ENCODE assay signal across 10 mouse cellular contexts in the genomic region with DNA sequence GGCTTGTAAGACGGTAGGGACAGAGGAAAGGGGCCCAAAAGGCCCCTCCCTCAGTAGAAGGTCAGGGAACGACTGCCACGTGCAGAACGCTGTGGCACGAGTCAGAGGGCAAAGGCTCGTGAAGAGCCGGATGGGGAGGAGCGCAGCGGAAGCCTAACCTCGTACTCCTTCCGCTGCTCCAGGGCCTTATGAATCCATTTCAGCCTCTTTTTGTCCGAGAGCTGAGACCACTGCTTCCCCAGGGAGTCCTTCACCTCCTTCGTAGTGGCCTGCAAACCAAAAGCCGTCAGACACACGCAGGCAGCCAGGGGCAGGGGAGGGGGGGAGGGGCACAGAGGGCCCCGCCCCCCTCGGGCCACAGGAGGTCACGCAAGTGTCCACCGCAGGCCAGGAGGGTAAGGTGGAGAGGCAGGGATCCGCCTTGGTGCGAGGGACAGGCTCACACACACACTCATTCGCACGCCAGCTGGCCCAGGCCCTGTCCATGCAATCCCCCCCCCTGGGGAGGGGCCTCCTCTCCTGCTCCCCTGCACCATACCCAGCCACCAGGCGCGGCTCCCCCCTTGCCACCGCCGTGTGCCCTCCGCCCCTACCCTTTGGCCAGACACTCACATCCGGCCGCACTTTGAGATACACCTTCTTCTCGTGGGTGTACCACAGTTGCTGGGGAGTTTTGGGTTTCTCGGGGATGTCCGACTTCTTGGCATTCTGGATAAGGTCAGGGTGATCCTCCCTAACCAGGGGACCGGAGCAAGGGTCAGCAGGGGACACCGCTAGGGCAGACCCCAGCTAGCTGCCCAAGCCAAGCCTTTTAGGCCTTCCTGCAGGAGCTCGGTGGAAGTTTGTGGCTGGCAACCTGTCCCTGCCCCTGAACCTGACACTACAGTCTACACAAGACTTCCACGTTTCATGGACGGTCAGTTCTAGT. TPM values are rescaled to one million over a fixed set of nuclear protein-coding genes. Genes with fewer than 3 reads are reported as not detected.
DNase-seq lines count a peak whose midpoint lies in the region; ATAC-seq and TF ChIP-seq lines count a peak whose summit lies in the region.
"Had no signal": no experiment of that assay in that cellular context is flagged by ENCODE, and none has a peak within 500 bp of the region (broad histone marks: within the 10 kb centered on the region; RNA-seq: fewer than 3 reads in every experiment).

No protein-coding gene starts in this region.

- no peaks in the 10 kb centered on the region for H3K27me3 ChIP-seq in embryonic facial prominence, embryonic 13.5 days
- H3K27me3 ChIP-seq in liver, embryonic 15.5 days: no peaks in the 10 kb centered on the region

- H3K36me3 ChIP-seq in embryonic facial prominence, embryonic 13.5 days: peaks cover 87% of the 10 kb centered on the region
- H3K36me3 ChIP-seq in liver, embryonic 15.5 days (replicated peaks): peaks cover 97% of the 10 kb centered on the region

- no peak overlapping the region for H3K4me2 ChIP-seq in embryonic facial prominence, embryonic 13.5 days
- H3K4me2 ChIP-seq in liver, embryonic 15.5 days: peak overlapping the region; percentile 78

- no peak overlapping the region for H3K4me3 ChIP-seq in embryonic facial prominence, embryonic 13.5 days
- peak overlapping the region; percentile 11; the same call in 1 of the 2 replicates for H3K4me3 ChIP-seq in liver, embryonic 15.5 days (replicated peaks)
- H3K4me3 ChIP-seq in left cerebral cortex, adult 2 months: no peak overlapping the region

- DNase-seq in adrenal gland, postnatal 25 days: peak; percentile 29
- no peak for DNase-seq in adrenal gland, postnatal 4 days (ENCODE audit: low spot score in 2 of 2)
- peak; percentile 32 for DNase-seq in left cerebral cortex, postnatal 4 days
- no peak for DNase-seq in left cerebral cortex, adult 8-10 months (ENCODE audit: low spot score in 2 of 2)
- no peak for DNase-seq in left cerebral cortex, adult 2 months (ENCODE audit: extremely low spot score in 1 of 2, low spot score in 2 of 2)
- no peak for DNase-seq in left cerebral cortex, postnatal 36 days (ENCODE audit: low spot score in 2 of 2)

- peaks cover 43% of the 10 kb centered on the region for H3K4me1 ChIP-seq in embryonic facial prominence, embryonic 13.5 days
- H3K4me1 ChIP-seq in liver, embryonic 15.5 days (replicated peaks): peaks cover 73% of the 10 kb centered on the region

- H3K9ac ChIP-seq in embryonic facial prominence, embryonic 13.5 days: 0 out of 2 replicates have a peak overlapping the region, but pooled peaks have one; percentile 63
- 0 out of 2 replicates have a peak overlapping the region, but pooled peaks have one; percentile 6 for H3K9ac ChIP-seq in liver, embryonic 15.5 days

- WGBS in embryonic facial prominence, embryonic 13.5 days: 38% methylated on average over 38 of the region's 38 CpGs
- 59% methylated on average over 38 of the region's 38 CpGs for WGBS in liver, embryonic 15.5 days (ENCODE audit: insufficient replicate concordance)

- no peak for ATAC-seq in embryonic facial prominence, embryonic 13.5 days (ENCODE audit: insufficient number of reproducible peaks, insufficient read depth, low FRiP score, low TSS enrichment, low read depth)
- no peak for ATAC-seq in liver, embryonic 15.5 days (ENCODE audit: insufficient read depth)

- no peak overlapping the region for H3K27ac ChIP-seq in embryonic facial prominence, embryonic 13.5 days
- H3K27ac ChIP-seq in liver, embryonic 15.5 days (replicated peaks): peak overlapping the region; percentile 49; the same call in 1 of the 2 replicates
- H3K27ac ChIP-seq in left cerebral cortex, adult 2 months: no peak overlapping the region

- no peak for TF ChIP-seq CTCF in left cerebral cortex, adult 2 months (IDR thresholded peaks at IDR 0.05)

- intact Hi-C loops in left cerebral cortex, postnatal 4 days (cut with DNase I): no loop called here
- intact Hi-C loops in left cerebral cortex, adult 2 months (cut with DNase I): loop anchor here (10.0 kb wide), 1 partner anchor 244 kb away; the partner anchor contains the start of gene Gpatch8
- intact Hi-C loops in left cerebral cortex, postnatal 36 days (cut with DNase I): no loop called here

- no peaks in the 10 kb centered on the region for H3K9me3 ChIP-seq in embryonic facial prominence, embryonic 13.5 days
- no peaks in the 10 kb centered on the region for H3K9me3 ChIP-seq in liver, embryonic 15.5 days (replicated peaks)

RNA-seq across cellular contexts. Expression of gene Ubtf, which starts 8.5 kb away (rescaled TPM):
- total RNA-seq in adrenal gland, postnatal 25 days (2021): 113 and 116 TPM in 2 replicates
- total RNA-seq in adrenal gland, postnatal 4 days (2021): 100 to 1,000 TPM; 136 to 152 TPM
- total RNA-seq in left cerebral cortex, postnatal 4 days (2021): 100 to 1,000 TPM; 113 to 115 TPM
- 100 to 1,000 TPM; 102 to 118 (median 113) TPM for total RNA-seq in left cerebral cortex, adult 8-10 months (2022)
- 88.5 and 93.6 TPM in 2 replicates for polyA plus RNA-seq in embryonic facial prominence, embryonic 13.5 days (2015; fragmentation: Nextera tagmentation; extraction: Ambion mirVana)
- 50.9 and 55.2 TPM in 2 replicates for polyA plus RNA-seq in liver, embryonic 15.5 days (2015; fragmentation: Nextera tagmentation; extraction: Ambion mirVana)
- total RNA-seq in left cerebral cortex, adult 2 months (2021): 100 to 1,000 TPM; 131 to 141 TPM
- 100 to 1,000 TPM; 114 to 125 TPM for total RNA-seq in left cerebral cortex, postnatal 36 days (2021)

RNA-seq across cellular contexts. Expression of gene Atxn7l3, which starts 14.6 kb away (rescaled TPM):
- 53.6 and 62.4 TPM in 2 replicates for total RNA-seq in adrenal gland, postnatal 25 days (2021)
- total RNA-seq in adrenal gland, postnatal 4 days (2021): 10 to 100 TPM; 58.3 to 58.7 TPM
- 100 to 1,000 TPM; 183 to 189 TPM for total RNA-seq in left cerebral cortex, postnatal 4 days (2021)
- total RNA-seq in left cerebral cortex, adult 8-10 months (2022): 100 to 1,000 TPM; 202 to 218 (median 208) TPM
- polyA plus RNA-seq in embryonic facial prominence, embryonic 13.5 days (2015; fragmentation: Nextera tagmentation; extraction: Ambion mirVana): 21.6 and 23.8 TPM in 2 replicates
- polyA plus RNA-seq in liver, embryonic 15.5 days (2015; fragmentation: Nextera tagmentation; extraction: Ambion mirVana): 3.8 and 4.6 TPM in 2 replicates
- 100 to 1,000 TPM; 236 to 242 TPM for total RNA-seq in left cerebral cortex, adult 2 months (2021)
- total RNA-seq in left cerebral cortex, postnatal 36 days (2021): 100 to 1,000 TPM; 227 to 258 TPM

RNA-seq across cellular contexts. Expression of gene Tmub2, which starts 26.3 kb away (rescaled TPM):
- 50.6 and 63.0 TPM in 2 replicates for total RNA-seq in adrenal gland, postnatal 25 days (2021)
- 10 to 100 TPM; 56.5 to 58.3 TPM for total RNA-seq in adrenal gland, postnatal 4 days (2021)
- 10 to 100 TPM; 53.6 to 56.1 TPM for total RNA-seq in left cerebral cortex, postnatal 4 days (2021)
- total RNA-seq in left cerebral cortex, adult 8-10 months (2022): 10 to 100 TPM; 62.1 to 70.6 (median 65.6) TPM
- 51.8 and 54.8 TPM in 2 replicates for polyA plus RNA-seq in embryonic facial prominence, embryonic 13.5 days (2015; fragmentation: Nextera tagmentation; extraction: Ambion mirVana)
- polyA plus RNA-seq in liver, embryonic 15.5 days (2015; fragmentation: Nextera tagmentation; extraction: Ambion mirVana): 26.1 and 28.9 TPM in 2 replicates
- total RNA-seq in left cerebral cortex, adult 2 months (2021): 10 to 100 TPM; 66.6 to 74.4 TPM
- total RNA-seq in left cerebral cortex, postnatal 36 days (2021): 10 to 100 TPM; 70.8 to 77.7 TPM

RNA-seq across cellular contexts. Expression of gene Asb16, which starts 42.5 kb away (rescaled TPM):
- total RNA-seq in adrenal gland, postnatal 25 days (2021): 0.36 TPM in 1 of 2 replicates, not detected in the other
- total RNA-seq in adrenal gland, postnatal 4 days (2021): under 1 TPM; 0.53 to 0.79 TPM
- total RNA-seq in left cerebral cortex, postnatal 4 days (2021): under 1 TPM; 0.91 to 0.98 TPM
- 1 to 10 TPM; 2.8 to 3.7 (median 3.3) TPM for total RNA-seq in left cerebral cortex, adult 8-10 months (2022)
- polyA plus RNA-seq in embryonic facial prominence, embryonic 13.5 days (2015; fragmentation: Nextera tagmentation; extraction: Ambion mirVana): 0.11 and 0.18 TPM in 2 replicates
- polyA plus RNA-seq in liver, embryonic 15.5 days (2015; fragmentation: Nextera tagmentation; extraction: Ambion mirVana): 0.05 and 0.06 TPM in 2 replicates
- total RNA-seq in left cerebral cortex, adult 2 months (2021): 1 to 10 TPM; 1.2 to 1.4 TPM
- total RNA-seq in left cerebral cortex, postnatal 36 days (2021): 1 to 10 TPM; 1.2 to 1.7 TPM
- polyA plus RNA-seq: C2C12; stomach, embryonic 14.5 days had no signal

RNA-seq across cellular contexts. Expression of gene Slc4a1, which starts 55.0 kb away (rescaled TPM):
- total RNA-seq in adrenal gland, postnatal 25 days (2021): 1.0 and 1.8 TPM in 2 replicates
- 100 to 1,000 TPM in 1 of 2 experiments, 10 to 100 TPM in 1; 75.5 to 140 TPM for total RNA-seq in adrenal gland, postnatal 4 days (2021)
- 1 to 10 TPM in 1 of 2 experiments, under 1 TPM in 1; 0.87 to 1.9 TPM for total RNA-seq in left cerebral cortex, postnatal 4 days (2021)
- total RNA-seq in left cerebral cortex, adult 8-10 months (2022): under 1 TPM in 3 of 4 experiments, not detected in 1; 0.08 to 0.41 (median 0.24) TPM
- 6.3 and 16.6 TPM in 2 replicates for polyA plus RNA-seq in embryonic facial prominence, embryonic 13.5 days (2015; fragmentation: Nextera tagmentation; extraction: Ambion mirVana)
- 1,073 and 1,204 TPM in 2 replicates for polyA plus RNA-seq in liver, embryonic 15.5 days (2015; fragmentation: Nextera tagmentation; extraction: Ambion mirVana)
- total RNA-seq in left cerebral cortex, adult 2 months (2021): under 1 TPM; 0.16 to 0.43 TPM
- under 1 TPM; 0.39 to 0.50 TPM for total RNA-seq in left cerebral cortex, postnatal 36 days (2021)
- polyA plus RNA-seq: C2C12 had no signal

Comparison
In these comparisons a context has a peak if more than half of its experiments do, and no peak if none do; other contexts are left out.
1. DNase-seq: peak in adrenal gland, postnatal 25 days (single experiment) and left cerebral cortex, postnatal 4 days (single experiment); none in adrenal gland, postnatal 4 days (0 of 2), left cerebral cortex, adult 8-10 months (0 of 2), left cerebral cortex, adult 2 months (0 of 2) and left cerebral cortex, postnatal 36 days (0 of 2).